Mouse (Mus musculus) right cerebral cortex, postnatal 14 days (tissue): Measurements from ENCODE around the gene Prkcz.
"Not testable (repeated sequence)": the region's sequence is repeated elsewhere in the genome, so short reads cannot be mapped to it uniquely, and the experiment has no call there.

Experiments
- DNase-seq: peaks from one replicate; pipeline ENCODE4 v3.0.0; 2022

Prkcz gene

GRCm38 (mm10) chr4:155357601-155358000, 3.6 kb downstream of the Prkcz start:
- no peak for DNase-seq

- no peak for DNase-seq
Measured at GRCm38 (mm10) chr4:155356354-155356753, 4.8 kb downstream of the Prkcz start.

- no peak for DNase-seq
Measured at GRCm38 (mm10) chr4:155354546-155354945, 6.6 kb downstream of the Prkcz start.

- no peak for DNase-seq
Measured at GRCm38 (mm10) chr4:155354035-155354434, 7.1 kb downstream of the Prkcz start.

DNA sequence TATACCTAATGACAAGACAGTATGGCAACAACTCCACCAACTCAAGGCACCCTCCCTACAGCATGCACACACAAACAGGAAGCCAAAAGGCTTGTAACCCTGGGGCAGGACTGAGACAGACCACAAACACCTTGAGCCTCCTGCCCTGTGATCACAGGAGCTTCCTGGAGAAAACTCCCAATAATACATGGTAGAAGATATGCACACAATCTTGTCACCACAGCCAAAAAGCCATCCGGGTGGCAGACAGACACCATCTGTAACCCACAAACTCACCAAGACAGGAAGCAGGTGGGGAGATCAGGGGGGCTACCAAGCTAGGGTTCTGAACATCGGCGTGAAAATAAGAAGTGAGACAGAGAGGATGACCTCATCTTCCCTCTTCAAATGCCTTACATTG, 8.6 kb downstream of the Prkcz start:
- DNase-seq = no peak

DNA sequence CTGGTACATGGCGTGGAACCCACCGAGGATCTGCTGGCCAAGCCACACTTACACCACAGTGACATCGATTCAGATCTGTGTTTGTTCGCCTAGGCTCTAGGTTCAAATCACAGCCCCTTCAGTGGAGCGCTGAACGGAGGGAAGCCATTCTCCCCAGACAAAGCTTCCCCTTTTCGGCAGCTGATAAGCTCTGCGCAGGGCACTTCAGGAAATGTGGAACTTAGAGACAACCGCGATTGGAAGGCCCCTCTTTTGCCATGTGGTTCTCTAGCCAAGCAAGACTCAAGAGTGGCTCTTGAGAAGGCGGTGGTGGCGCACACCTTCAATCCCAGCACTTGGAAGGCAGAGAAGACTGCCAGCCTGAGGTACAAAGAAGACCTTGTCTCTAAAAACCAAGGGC, 14.8 kb downstream of the Prkcz start:
- DNase-seq = no peak

DNA sequence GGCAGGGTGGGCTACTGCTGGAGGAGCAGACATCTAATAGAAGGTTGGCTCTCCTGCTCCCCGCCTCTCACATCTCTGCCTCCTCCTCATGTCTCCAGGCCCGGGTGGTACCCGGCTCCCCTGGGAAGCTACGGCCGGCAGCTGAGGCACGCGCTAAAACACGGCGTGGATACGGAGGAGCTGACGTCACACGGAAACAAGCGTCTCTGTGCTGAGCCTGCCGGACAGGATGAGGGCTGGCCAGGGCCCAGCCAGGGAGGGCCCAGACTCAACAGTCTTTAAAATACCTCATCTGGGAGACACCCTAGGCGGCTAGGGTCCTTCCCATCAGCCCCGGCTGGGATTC, 15.6 kb downstream of the Prkcz start:
- DNase-seq = peak; percentile 84

GRCm38 (mm10) chr4:155344716-155345607, 16.2 kb downstream of the Prkcz start:
- peak; percentile 54 for DNase-seq

- DNase-seq = no peak
Measured at GRCm38 (mm10) chr4:155344299-155344600, 16.9 kb downstream of the Prkcz start.

- no peak for DNase-seq
Measured at GRCm38 (mm10) chr4:155343415-155344298, 17.5 kb downstream of the Prkcz start.

- no peak for DNase-seq
Measured at GRCm38 (mm10) chr4:155336284-155337050, 24.7 kb downstream of the Prkcz start.

- DNase-seq = no peak
Measured at GRCm38 (mm10) chr4:155332253-155332652, 28.9 kb downstream of the Prkcz start.

DNA sequence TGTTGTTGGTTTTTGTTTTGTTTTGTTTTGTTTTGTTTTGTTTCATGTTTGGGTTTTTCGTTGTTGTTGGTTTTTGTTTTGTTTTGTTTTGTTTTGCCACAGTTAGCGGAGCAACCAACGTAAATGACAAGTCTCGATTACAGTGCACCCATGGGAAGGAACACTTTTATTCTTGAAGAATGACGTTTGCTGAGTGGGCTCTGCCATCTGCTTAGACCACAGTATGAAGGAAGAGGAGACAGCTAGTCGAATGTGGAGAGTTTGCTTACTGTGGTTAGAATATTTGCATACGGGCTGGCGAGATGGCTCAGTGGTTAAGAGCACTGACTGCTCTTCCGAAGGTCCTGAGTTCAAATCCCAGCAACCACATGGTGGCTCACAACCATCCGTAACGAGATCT, 32.8 kb downstream of the Prkcz start:
- not testable (repeated sequence) for DNase-seq

DNA sequence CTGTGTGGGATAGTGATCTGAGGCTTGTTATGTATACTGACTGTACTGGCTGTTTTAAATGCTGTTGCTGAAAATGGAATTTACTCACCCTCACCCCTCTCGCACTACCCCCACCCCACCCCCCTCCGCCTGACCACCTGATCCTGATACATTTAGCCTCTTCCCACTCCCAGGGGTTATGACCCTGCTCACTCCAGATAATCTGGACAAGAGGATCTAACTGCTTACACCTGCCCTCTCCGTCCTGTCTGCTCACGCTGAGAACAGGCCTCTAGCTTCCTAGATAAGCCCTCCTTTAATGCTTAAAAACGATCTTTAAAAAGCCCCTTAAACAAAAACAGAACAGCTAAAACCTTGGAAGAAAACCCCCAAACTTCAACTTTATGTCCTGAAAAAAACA, 35.4 kb downstream of the Prkcz start:
- no peak for DNase-seq

DNA sequence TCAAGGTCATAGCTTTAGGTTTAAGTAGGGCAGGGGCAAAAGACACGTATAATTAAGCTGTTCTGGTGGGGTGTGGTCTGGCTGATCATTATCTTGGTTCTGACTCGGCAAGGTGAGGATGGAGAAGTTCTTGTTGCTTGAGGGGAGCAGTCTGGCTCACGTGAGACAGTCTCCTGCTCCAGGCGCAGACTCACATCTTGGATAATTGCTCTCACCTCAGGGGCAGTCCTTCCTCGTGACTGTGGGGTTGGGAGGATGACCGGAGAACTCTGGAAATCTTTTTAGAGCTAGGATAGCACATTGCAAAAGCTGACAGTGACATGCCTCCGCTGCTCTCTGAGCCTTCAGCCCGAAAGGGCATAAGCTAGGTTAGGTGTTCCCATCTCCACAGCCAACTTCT, 36.6 kb downstream of the Prkcz start:
- DNase-seq = no peak

GRCm38 (mm10) chr4:155323081-155323795, 37.9 kb downstream of the Prkcz start:
- DNase-seq = no peak

DNA sequence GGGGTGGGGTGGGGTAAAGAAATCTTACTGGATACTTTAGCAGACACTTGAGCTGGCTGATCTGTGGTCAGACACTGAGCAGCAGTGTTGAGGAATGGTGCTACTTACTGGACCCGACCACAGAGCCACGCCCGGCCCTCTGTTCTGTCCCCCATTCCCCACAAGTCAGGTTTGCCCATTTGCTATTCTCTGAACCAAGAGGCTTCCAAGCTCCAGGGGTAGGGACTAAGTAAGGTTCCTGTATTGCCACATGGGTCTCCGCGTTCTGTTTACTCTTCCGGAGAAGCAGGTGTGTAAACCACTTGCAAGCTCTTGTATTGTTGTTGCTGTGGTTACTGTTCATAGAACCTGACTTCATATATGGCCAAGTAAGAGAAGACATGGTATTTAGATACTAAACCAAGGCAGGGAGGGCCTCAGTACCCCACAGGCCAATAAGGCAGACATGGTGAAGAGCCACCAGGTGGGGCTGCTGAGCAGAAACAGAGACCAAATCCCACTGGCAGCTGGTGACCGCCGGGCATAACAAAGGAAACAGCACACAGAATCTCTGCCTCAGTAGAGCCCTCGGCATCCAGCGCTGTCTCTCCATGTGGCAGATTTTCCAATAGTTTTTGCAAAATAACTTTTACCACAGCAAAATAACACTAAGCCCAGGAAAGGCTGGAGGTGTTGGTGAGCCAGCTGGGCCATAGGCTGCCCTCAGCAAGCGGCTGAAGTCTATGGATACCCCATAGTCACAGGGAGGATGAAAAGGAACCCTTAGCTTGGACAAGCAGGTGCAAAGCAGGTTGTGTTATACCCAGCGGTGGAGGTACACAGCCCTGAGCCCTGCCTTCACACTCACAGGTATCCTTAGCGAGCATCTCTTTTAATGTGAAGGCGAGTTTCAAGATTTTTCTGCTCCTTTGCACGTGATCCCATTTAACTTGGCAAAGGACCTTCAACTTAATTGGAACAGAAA, 40.6 kb downstream of the Prkcz start:
- peak; percentile 68 for DNase-seq

DNA sequence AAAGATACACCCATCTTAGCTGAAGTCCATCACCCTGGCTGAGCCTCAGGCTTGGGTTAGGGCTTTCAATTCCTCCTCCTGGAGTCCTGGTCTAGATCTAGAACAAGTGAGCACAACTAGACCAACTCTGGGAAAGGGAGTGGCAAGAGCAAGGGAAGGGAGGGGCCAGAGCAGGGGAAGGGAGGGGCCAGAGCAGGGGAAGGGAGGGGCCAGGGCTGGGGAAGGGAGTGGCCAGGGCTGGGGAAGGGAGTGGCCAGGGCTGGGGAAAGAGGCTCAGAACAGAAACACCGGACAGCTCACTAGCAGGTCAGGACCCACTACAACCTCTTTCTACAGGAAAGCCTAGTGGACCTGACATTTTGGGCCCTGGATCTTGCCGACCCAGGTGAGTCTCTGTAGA, 42.9 kb downstream of the Prkcz start:
- DNase-seq = no peak

- no peak for DNase-seq
Measured at GRCm38 (mm10) chr4:155315031-155315430, 46.1 kb downstream of the Prkcz start.

GRCm38 (mm10) chr4:155308679-155309078, 52.5 kb downstream of the Prkcz start:
- no peak for DNase-seq

DNA sequence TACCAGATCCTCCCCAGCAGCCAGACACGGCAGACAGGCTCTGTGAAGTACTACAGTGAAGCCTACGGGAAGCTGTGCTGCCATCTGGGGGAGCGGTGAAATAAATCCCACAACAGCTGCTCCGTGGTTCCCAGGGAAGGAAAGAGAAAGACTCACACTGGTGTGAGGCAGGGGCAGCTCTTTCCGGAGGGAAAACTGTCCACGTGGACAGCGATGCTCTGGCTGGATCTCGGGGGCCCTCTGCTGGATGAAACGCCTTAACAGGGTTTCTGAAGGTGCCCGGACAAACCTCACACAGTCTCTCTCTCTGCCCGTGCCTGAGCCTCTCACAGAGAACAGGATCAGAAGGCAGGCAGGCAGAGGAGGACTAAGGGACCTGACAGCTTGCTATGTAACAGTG, 53.1 kb downstream of the Prkcz start:
- DNase-seq = peak; percentile 90
